Mouse (Mus musculus) mouse trophoblast stem cell (cell line): ENCODE measurements around the gene Itsn1.

Source experiments
- in situ Hi-C, 2 experiments: fragments of 300-500 bp; cut with MseI, MboI; formaldehyde crosslinking; loops; 2 replicates in 1 of 2; 3 replicates in 1 of 2; pipeline ENCODE4 v1.15.1; 2025

The Itsn1 gene

GRCm38 (mm10) chr16:91811339-91811738, 82.3 kb downstream of the Itsn1 start:
- in situ Hi-C loops: no loop called here

- in situ Hi-C loops: no loop called here
Observed at GRCm38 (mm10) chr16:91811876-91812275, 82.8 kb downstream of the Itsn1 start.

GRCm38 (mm10) chr16:91813543-91813942, 84.5 kb downstream of the Itsn1 start:
- in situ Hi-C loops: no loop called here

GRCm38 (mm10) chr16:91815067-91815466, 86.0 kb downstream of the Itsn1 start:
- in situ Hi-C loops: no loop called here

GRCm38 (mm10) chr16:91820299-91820698, 91.2 kb downstream of the Itsn1 start:
- in situ Hi-C loops: no loop called here

GRCm38 (mm10) chr16:91822325-91822724, 93.2 kb downstream of the Itsn1 start:
- in situ Hi-C loops: no loop called here

GRCm38 (mm10) chr16:91822759-91823158, 93.7 kb downstream of the Itsn1 start:
- in situ Hi-C loops: no loop called here

- in situ Hi-C loops: no loop called here
Observed at GRCm38 (mm10) chr16:91825774-91826325, 96.8 kb downstream of the Itsn1 start.

GRCm38 (mm10) chr16:91826893-91827292, 97.8 kb downstream of the Itsn1 start:
- in situ Hi-C loops: no loop called here

GRCm38 (mm10) chr16:91827456-91827855, 98.4 kb downstream of the Itsn1 start:
- in situ Hi-C loops: no loop called here

GRCm38 (mm10) chr16:91828160-91828559, 99.1 kb downstream of the Itsn1 start:
- in situ Hi-C loops: no loop called here

- in situ Hi-C loops: no loop called here
Observed at GRCm38 (mm10) chr16:91828603-91829002, 99.5 kb downstream of the Itsn1 start.

GRCm38 (mm10) chr16:91829121-91829520, 100.0 kb downstream of the Itsn1 start:
- in situ Hi-C loops: no loop called here

GRCm38 (mm10) chr16:91830260-91830659, 101.2 kb downstream of the Itsn1 start:
- in situ Hi-C loops: no loop called here

GRCm38 (mm10) chr16:91833121-91833520, 104.0 kb downstream of the Itsn1 start:
- in situ Hi-C loops: no loop called here

GRCm38 (mm10) chr16:91833558-91833957, 104.5 kb downstream of the Itsn1 start:
- in situ Hi-C loops: no loop called here

GRCm38 (mm10) chr16:91833981-91834380, 104.9 kb downstream of the Itsn1 start:
- in situ Hi-C loops: no loop called here

- in situ Hi-C loops: no loop called here
Observed at GRCm38 (mm10) chr16:91835790-91836189, 106.7 kb downstream of the Itsn1 start.

- in situ Hi-C loops: no loop called here
Observed at GRCm38 (mm10) chr16:91836592-91837557, 107.8 kb downstream of the Itsn1 start.

GRCm38 (mm10) chr16:91837558-91838041, 108.5 kb downstream of the Itsn1 start:
- in situ Hi-C loops: no loop called here

GRCm38 (mm10) chr16:91838771-91839170, 109.7 kb downstream of the Itsn1 start:
- in situ Hi-C loops: no loop called here

- in situ Hi-C loops: no loop called here
Observed at GRCm38 (mm10) chr16:91839462-91839861, 110.4 kb downstream of the Itsn1 start.
